Mouse (Mus musculus): ENCODE data around the gene Fgfr2.
A peak's percentile ranks its signal among the peaks of the same experiment; 100 is the strongest.

DNA sequence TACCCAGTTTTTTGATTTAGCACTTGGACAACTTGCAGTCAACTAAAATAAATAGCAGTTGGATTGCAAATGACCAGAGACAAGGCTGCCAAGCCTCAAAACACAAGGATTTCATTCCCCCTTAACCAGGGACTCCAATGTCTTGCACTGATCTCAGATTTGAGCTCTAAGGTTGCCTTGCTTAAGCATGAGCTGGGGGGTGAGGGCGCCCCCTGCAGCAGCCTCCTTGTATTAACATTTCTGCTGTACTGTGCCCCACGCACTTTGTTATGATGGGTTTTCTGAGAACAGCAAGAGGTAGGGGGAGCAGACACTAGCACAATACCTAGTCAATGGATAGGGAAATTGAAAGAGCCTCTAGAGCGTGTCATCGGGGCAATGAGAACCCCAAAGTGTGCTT lies 615.8 kb downstream of the Fgfr2 start:
- peak; percentile 58 for TF ChIP-seq CTCF (IDR thresholded peaks at IDR 0.05)
- no peak for TF ChIP-seq EP300 (IDR thresholded peaks at IDR 0.05)
